Mouse (Mus musculus): ENCODE measurements at regions not wholly inside any gene's neighbourhood (a gene's known extent, or its start where the extent isn't known, plus 50 kb on each side); places are given as distances from the start of the nearest gene placed in this dataset.

DNA sequence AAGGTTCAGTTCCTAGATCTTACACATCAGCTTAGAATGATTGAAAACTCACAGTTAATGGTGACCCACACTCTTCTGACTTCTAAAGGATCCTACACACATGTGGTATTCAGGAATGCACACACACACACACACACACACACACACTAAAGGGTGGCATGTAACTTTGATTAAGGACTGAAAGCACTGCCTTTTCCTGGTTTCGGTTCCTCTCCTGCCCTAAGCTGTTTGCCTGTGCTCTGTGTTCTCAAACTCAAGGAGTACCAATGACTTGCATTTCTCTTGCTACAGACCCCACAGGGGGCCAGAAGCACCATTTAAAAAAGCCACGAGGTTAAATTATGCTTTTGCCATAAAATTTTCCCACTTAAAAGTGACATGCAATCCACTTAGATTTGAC is 327.8 kb upstream of the Klf4 start:
- Histone ChIP-seq H3K9me3 (peaks cover 6% of the 10 kb centered on the region; the same call in 1 of the 2 replicates), H3K4me3 (replicated peaks) (no peak overlapping the region), H3K27me3 (replicated peaks) (no peaks in the 10 kb centered on the region), H3K36me3 (replicated peaks; ENCODE audit: low read length) (no peaks in the 10 kb centered on the region), H3K4me1 (no peaks in the 10 kb centered on the region)
- TF ChIP-seq GATA1 (IDR thresholded peaks at IDR 0.05; ENCODE audit: borderline replicate concordance, low read length) (no peak), FLI1 (IDR thresholded peaks at IDR 0.05; ENCODE audit: low read length) (no peak)

GRCm38 (mm10) chr4:55859211-55859761 is 327.0 kb upstream of the Klf4 start:
- Histone ChIP-seq H3K9me3 (peaks cover 6% of the 10 kb centered on the region; the same call in 1 of the 2 replicates), H3K4me1 (no peaks in the 10 kb centered on the region), H3K36me3 (replicated peaks; ENCODE audit: low read length) (no peaks in the 10 kb centered on the region), H3K4me3 (replicated peaks) (no peak overlapping the region), H3K27me3 (replicated peaks) (no peaks in the 10 kb centered on the region)
- TF ChIP-seq GATA1 (IDR thresholded peaks at IDR 0.05; ENCODE audit: borderline replicate concordance, low read length) (no peak), FLI1 (IDR thresholded peaks at IDR 0.05; ENCODE audit: low read length) (no peak)

GRCm38 (mm10) chr4:55851430-55851829 is 319.2 kb upstream of the Klf4 start:
- Histone ChIP-seq H3K36me3 (replicated peaks; ENCODE audit: low read length) (no peaks in the 10 kb centered on the region), H3K4me1 (no peaks in the 10 kb centered on the region), H3K4me3 (replicated peaks) (no peak overlapping the region), H3K9me3 (peaks cover 18% of the 10 kb centered on the region; the same call in 1 of the 2 replicates), H3K27me3 (replicated peaks) (no peaks in the 10 kb centered on the region)
- TF ChIP-seq GATA1 (IDR thresholded peaks at IDR 0.05; ENCODE audit: borderline replicate concordance, low read length) (no peak), FLI1 (IDR thresholded peaks at IDR 0.05; ENCODE audit: low read length) (no peak)

DNA sequence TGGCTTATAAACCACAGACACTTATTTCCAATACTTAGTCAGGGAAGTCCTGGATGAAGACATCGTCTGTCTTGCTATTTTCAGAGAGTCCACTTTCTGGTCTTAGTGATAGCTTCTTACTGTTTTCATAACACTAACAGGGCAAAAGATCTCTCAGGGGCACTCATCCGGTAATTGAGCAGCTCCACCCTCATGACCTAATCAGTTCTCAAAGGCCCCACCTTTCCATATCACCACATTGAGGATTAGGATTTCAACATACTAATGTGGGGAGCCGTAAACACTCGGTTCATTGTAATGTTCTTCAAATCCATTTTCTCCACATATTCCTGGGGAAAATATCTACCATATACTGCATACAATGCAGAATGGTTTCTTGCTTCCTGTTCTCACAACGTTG is 318.8 kb upstream of the Klf4 start:
- Histone ChIP-seq H3K9me3 (peaks cover 18% of the 10 kb centered on the region; the same call in 1 of the 2 replicates), H3K27me3 (replicated peaks) (no peaks in the 10 kb centered on the region), H3K4me3 (replicated peaks) (no peak overlapping the region), H3K36me3 (replicated peaks; ENCODE audit: low read length) (no peaks in the 10 kb centered on the region), H3K4me1 (no peaks in the 10 kb centered on the region)
- TF ChIP-seq FLI1 (IDR thresholded peaks at IDR 0.05; ENCODE audit: low read length) (no peak), GATA1 (IDR thresholded peaks at IDR 0.05; ENCODE audit: borderline replicate concordance, low read length) (no peak)

- peaks cover 23% of the 10 kb centered on the region; the same call in 1 of the 2 replicates for H3K9me3 ChIP-seq
- no peaks in the 10 kb centered on the region for H3K4me1 ChIP-seq
- no peaks in the 10 kb centered on the region for H3K36me3 ChIP-seq (replicated peaks; ENCODE audit: low read length)
- TF ChIP-seq GATA1 (IDR thresholded peaks at IDR 0.05; ENCODE audit: borderline replicate concordance, low read length) (no peak), FLI1 (IDR thresholded peaks at IDR 0.05; ENCODE audit: low read length) (no peak)
- H3K4me3 ChIP-seq (replicated peaks) = no peak overlapping the region
- H3K27me3 ChIP-seq (replicated peaks) = no peaks in the 10 kb centered on the region
Observed at GRCm38 (mm10) chr4:55843727-55844401, 311.6 kb upstream of the Klf4 start.

GRCm38 (mm10) chr4:55838568-55838967 is 306.3 kb upstream of the Klf4 start:
- Histone ChIP-seq H3K4me1 (no peaks in the 10 kb centered on the region), H3K9me3 (peaks cover 12% of the 10 kb centered on the region; the same call in 1 of the 2 replicates), H3K27me3 (replicated peaks) (no peaks in the 10 kb centered on the region), H3K36me3 (replicated peaks; ENCODE audit: low read length) (no peaks in the 10 kb centered on the region), H3K4me3 (replicated peaks) (no peak overlapping the region)
- no peak for TF ChIP-seq FLI1 (IDR thresholded peaks at IDR 0.05; ENCODE audit: low read length)
- TF ChIP-seq GATA1 (IDR thresholded peaks at IDR 0.05; ENCODE audit: borderline replicate concordance, low read length) = no peak

- Histone ChIP-seq H3K36me3 (replicated peaks; ENCODE audit: low read length) (no peaks in the 10 kb centered on the region), H3K27me3 (replicated peaks) (no peaks in the 10 kb centered on the region), H3K4me1 (no peaks in the 10 kb centered on the region), H3K4me3 (replicated peaks) (no peak overlapping the region), H3K9me3 (peaks cover 12% of the 10 kb centered on the region)
- no peak for TF ChIP-seq GATA1 (IDR thresholded peaks at IDR 0.05; ENCODE audit: borderline replicate concordance, low read length)
- TF ChIP-seq FLI1 (IDR thresholded peaks at IDR 0.05; ENCODE audit: low read length) = no peak
Observed at GRCm38 (mm10) chr4:55824047-55824760, 291.9 kb upstream of the Klf4 start.

GRCm38 (mm10) chr4:55823583-55823982 is 291.3 kb upstream of the Klf4 start:
- no peaks in the 10 kb centered on the region for H3K27me3 ChIP-seq (replicated peaks)
- H3K9me3 ChIP-seq = peaks cover 12% of the 10 kb centered on the region
- no peak overlapping the region for H3K4me3 ChIP-seq (replicated peaks)
- TF ChIP-seq GATA1 (IDR thresholded peaks at IDR 0.05; ENCODE audit: borderline replicate concordance, low read length) (no peak), FLI1 (IDR thresholded peaks at IDR 0.05; ENCODE audit: low read length) (no peak)
- H3K36me3 ChIP-seq (replicated peaks; ENCODE audit: low read length) = no peaks in the 10 kb centered on the region
- H3K4me1 ChIP-seq = no peaks in the 10 kb centered on the region

DNA sequence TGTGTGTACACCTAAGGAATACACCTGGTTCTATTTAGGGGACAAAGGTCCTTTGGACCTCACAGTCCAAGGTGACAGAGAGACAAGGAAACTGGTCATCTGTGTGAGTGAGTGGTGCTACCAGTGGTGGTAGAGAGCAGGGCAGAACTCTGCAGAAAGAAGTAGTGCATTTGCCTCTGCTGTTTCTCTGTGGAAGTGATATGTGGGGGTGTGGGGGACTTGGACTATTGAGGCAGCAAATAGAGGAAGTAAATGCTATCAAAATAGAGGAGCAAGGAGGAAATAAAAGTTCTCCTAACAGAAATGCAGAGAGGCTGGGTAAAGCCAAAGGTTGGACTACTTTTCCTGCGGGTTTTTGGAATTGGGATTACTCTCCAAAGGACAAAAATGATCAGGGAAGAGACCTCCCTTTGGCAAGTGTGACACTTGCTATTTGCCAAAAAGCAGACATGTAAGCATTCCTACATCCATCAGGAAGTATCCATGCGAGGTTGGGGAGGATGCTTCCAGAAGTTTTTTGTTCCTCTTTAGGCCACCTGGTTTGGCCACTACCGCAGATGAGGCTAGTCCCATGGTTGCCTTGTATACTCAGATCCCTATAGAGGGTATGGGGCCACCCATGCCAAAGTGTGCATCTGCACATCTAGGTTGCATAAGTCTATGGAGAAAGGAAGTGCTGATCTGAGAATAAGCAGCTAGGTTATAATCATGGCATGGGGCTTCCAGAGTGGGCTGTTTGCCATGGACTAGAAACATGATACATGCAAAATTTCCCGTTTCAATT is 285.0 kb upstream of the Klf4 start:
- Histone ChIP-seq H3K36me3 (replicated peaks; ENCODE audit: low read length) (no peaks in the 10 kb centered on the region), H3K4me3 (replicated peaks) (no peak overlapping the region), H3K27me3 (replicated peaks) (no peaks in the 10 kb centered on the region), H3K9me3 (no peaks in the 10 kb centered on the region), H3K4me1 (no peaks in the 10 kb centered on the region)
- TF ChIP-seq GATA1 (IDR thresholded peaks at IDR 0.05; ENCODE audit: borderline replicate concordance, low read length) = no peak
- no peak for TF ChIP-seq FLI1 (IDR thresholded peaks at IDR 0.05; ENCODE audit: low read length)
